Mouse (Mus musculus) kidney, postnatal 25 days (tissue): ENCODE measurements around the gene Fam171b.

ENCODE experiments used
- DNase-seq, 2 experiments: peaks; one replicate each; pipeline ENCODE4 v3.0.0; 2021; ENCODE audit warnings: mixed read lengths in 2 of 2

Fam171b gene

GRCm38 (mm10) chr2:83893701-83894100 is 81.3 kb downstream of the Fam171b start:
- no peak for DNase-seq

GRCm38 (mm10) chr2:83901896-83902540 is 89.6 kb downstream of the Fam171b start:
- DNase-seq = no peak

- DNase-seq = no peak
These were observed 117.1 kb downstream of the Fam171b start for GRCm38 (mm10) chr2:83929478-83930088.
